Mouse (Mus musculus): Measurements from ENCODE around the gene Cdc42se2. TPM values are rescaled to one million over a fixed set of nuclear protein-coding genes. Genes with fewer than 3 reads are reported as not detected.

Gene Cdc42se2
- polyA plus RNA-seq, 1 experiment = 127 TPM

DNA sequence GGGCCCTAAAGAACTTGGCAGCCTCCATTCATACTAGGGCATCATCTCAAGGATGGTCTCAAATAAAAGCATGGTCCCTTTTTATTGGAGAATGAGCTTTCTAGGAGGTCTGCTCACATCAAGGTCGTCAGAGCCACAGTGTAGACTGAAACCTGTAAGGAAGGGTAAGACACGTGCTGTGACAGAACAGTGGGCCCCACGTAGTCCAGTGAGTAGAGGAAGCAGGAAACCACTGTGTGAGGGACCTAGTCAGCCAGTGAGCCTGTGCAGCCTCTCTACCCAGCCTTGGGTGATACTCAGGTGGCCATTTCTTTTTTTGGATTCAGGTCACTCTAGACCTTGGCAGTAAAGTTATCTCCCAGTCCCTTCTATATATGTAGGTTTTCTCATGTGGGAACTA, 87.5 kb downstream of the Cdc42se2 start:
- 16% methylated on average over 3 of the region's 3 CpGs for WGBS

DNA sequence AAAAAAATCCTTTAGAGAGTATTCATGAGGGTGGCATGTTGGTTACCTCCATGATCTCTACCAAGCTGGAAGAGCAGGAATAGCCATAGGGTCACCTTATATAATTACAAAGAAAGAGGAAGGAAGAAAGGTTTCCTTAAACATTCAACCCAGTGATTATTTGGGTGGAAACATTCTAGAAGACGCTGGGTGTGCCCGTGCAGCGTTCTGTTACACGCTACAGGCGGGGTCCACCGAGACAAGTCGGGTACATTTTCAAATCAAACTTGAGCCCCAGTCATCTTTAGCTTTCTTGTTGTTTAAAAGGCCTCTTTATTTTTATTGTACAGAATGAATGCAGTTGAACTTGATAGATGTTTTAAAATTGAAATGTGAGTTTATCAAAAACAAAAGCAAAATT, 88.8 kb downstream of the Cdc42se2 start:
- no peak for DNase-seq
- Histone ChIP-seq H3K27ac (ENCODE audit: control insufficient read depth, insufficient read depth, low read length) (no peak overlapping the region), H3K36me3 (ENCODE audit: control insufficient read depth, insufficient read depth, low read length) (peaks cover 41% of the 10 kb centered on the region), H3K4me1 (replicated peaks; ENCODE audit: control insufficient read depth, insufficient read depth, low read length) (no peaks in the 10 kb centered on the region), H3K27me3 (ENCODE audit: control insufficient read depth, insufficient read depth, low read length) (no peaks in the 10 kb centered on the region), H3K4me3 (ENCODE audit: control insufficient read depth, insufficient read depth, low read length) (no peak overlapping the region)
- 78% methylated on average over 7 of the region's 7 CpGs for WGBS
- TF ChIP-seq POLR2A (IDR thresholded peaks at IDR 0.05; ENCODE audit: control insufficient read depth, extremely low read depth, insufficient read depth, low read length, poor library complexity) (no peak), CTCF (IDR thresholded peaks at IDR 0.05; ENCODE audit: borderline replicate concordance, control insufficient read depth, extremely low read depth, insufficient read depth, low read length, poor library complexity) (no peak)

More for the DNA sequence above, 87.5 kb downstream of the Cdc42se2 start:
- no peak for DNase-seq
- no peaks in the 10 kb centered on the region for H3K4me1 ChIP-seq (replicated peaks; ENCODE audit: control insufficient read depth, insufficient read depth, low read length)
- no peaks in the 10 kb centered on the region for H3K27me3 ChIP-seq (ENCODE audit: control insufficient read depth, insufficient read depth, low read length)
- peaks cover 30% of the 10 kb centered on the region for H3K36me3 ChIP-seq (ENCODE audit: control insufficient read depth, insufficient read depth, low read length)
- H3K27ac ChIP-seq (ENCODE audit: control insufficient read depth, insufficient read depth, low read length) = no peak overlapping the region
- TF ChIP-seq POLR2A (IDR thresholded peaks at IDR 0.05; ENCODE audit: control insufficient read depth, extremely low read depth, insufficient read depth, low read length, poor library complexity) (no peak), CTCF (IDR thresholded peaks at IDR 0.05; ENCODE audit: borderline replicate concordance, control insufficient read depth, extremely low read depth, insufficient read depth, low read length, poor library complexity) (no peak)
- no peak overlapping the region for H3K4me3 ChIP-seq (ENCODE audit: control insufficient read depth, insufficient read depth, low read length)

DNA sequence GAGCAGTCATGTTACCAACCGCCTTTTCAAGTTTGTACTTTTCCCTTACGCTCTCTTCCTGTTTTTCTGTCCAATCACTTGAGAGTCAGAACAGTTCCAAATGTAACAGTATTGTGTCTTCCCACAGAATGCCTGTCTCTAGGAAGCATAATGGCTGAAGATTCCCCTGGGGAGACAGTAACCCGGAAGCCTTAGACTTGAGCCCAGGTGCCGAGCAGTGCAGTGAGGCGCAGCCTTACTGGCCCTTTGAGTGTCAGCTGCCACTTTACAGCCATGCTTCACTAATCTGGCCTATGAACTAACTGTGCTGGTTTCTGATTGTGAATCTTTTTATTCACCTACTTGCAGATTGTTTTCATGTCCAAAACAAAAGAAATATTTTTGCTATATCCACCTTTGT, 89.9 kb downstream of the Cdc42se2 start:
- Histone ChIP-seq H3K4me1 (replicated peaks; ENCODE audit: control insufficient read depth, insufficient read depth, low read length) (no peaks in the 10 kb centered on the region), H3K27me3 (ENCODE audit: control insufficient read depth, insufficient read depth, low read length) (no peaks in the 10 kb centered on the region), H3K4me3 (ENCODE audit: control insufficient read depth, insufficient read depth, low read length) (no peak overlapping the region), H3K36me3 (ENCODE audit: control insufficient read depth, insufficient read depth, low read length) (peaks cover 47% of the 10 kb centered on the region), H3K27ac (ENCODE audit: control insufficient read depth, insufficient read depth, low read length) (no peak overlapping the region)
- no peak for DNase-seq
- 92% methylated on average over 5 of the region's 5 CpGs for WGBS
- TF ChIP-seq POLR2A (IDR thresholded peaks at IDR 0.05; ENCODE audit: control insufficient read depth, extremely low read depth, insufficient read depth, low read length, poor library complexity) = no peak
- no peak for TF ChIP-seq CTCF (IDR thresholded peaks at IDR 0.05; ENCODE audit: borderline replicate concordance, control insufficient read depth, extremely low read depth, insufficient read depth, low read length, poor library complexity)

DNA sequence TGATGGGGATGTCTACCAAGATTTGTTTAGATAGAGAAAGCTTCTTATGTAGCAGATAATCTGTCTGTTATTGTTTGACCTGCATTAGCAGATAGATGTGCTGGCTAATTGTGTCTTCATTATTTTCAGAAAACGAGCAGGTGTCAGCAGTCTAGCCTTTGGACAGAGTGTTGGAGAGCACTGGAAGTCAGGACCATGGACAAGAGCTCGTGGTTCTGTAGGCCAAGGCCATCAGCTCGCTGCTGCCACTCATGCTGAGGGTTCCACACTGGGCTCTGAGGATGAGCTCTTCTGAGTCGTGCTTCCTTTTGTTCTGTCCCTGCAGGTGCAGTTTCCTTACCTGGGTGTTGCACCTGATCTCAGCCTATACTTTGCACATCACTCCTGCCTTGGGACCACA, 91.5 kb downstream of the Cdc42se2 start:
- WGBS = 75% methylated on average over 4 of the region's 4 CpGs

DNA sequence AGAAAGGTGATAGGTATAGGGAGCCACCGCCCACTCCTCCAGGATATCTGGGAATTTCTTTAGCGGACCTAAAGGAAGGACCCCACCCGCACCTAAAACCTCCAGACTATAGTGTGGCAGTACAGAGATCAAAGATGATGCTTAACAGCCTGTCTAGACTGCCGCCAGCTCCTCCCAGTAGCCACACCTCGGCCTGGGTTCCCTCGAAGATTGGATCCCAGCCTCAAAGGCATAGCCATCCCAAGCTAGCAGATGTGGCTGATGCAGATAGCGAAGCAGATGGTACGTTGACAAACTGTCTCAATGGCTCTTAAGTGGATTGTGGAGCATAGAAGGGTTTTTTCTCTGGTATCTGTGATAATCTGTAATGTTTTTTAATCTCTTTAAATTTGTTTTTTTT, 93.2 kb downstream of the Cdc42se2 start:
- H3K27me3 ChIP-seq (ENCODE audit: control insufficient read depth, insufficient read depth, low read length) = no peaks in the 10 kb centered on the region
- WGBS = 96% methylated on average over 8 of the region's 8 CpGs
- no peak overlapping the region for H3K4me3 ChIP-seq (ENCODE audit: control insufficient read depth, insufficient read depth, low read length)
- no peak for TF ChIP-seq POLR2A (IDR thresholded peaks at IDR 0.05; ENCODE audit: control insufficient read depth, extremely low read depth, insufficient read depth, low read length, poor library complexity)
- no peak for TF ChIP-seq CTCF (IDR thresholded peaks at IDR 0.05; ENCODE audit: borderline replicate concordance, control insufficient read depth, extremely low read depth, insufficient read depth, low read length, poor library complexity)
- H3K27ac ChIP-seq (ENCODE audit: control insufficient read depth, insufficient read depth, low read length) = no peak overlapping the region
- H3K36me3 ChIP-seq (ENCODE audit: control insufficient read depth, insufficient read depth, low read length) = peaks cover 74% of the 10 kb centered on the region
- no peak for DNase-seq
- no peaks in the 10 kb centered on the region for H3K4me1 ChIP-seq (replicated peaks; ENCODE audit: control insufficient read depth, insufficient read depth, low read length)

More for the DNA sequence above, 91.5 kb downstream of the Cdc42se2 start:
- TF ChIP-seq POLR2A (IDR thresholded peaks at IDR 0.05; ENCODE audit: control insufficient read depth, extremely low read depth, insufficient read depth, low read length, poor library complexity) (no peak), CTCF (IDR thresholded peaks at IDR 0.05; ENCODE audit: borderline replicate concordance, control insufficient read depth, extremely low read depth, insufficient read depth, low read length, poor library complexity) (no peak)
- H3K27me3 ChIP-seq (ENCODE audit: control insufficient read depth, insufficient read depth, low read length) = no peaks in the 10 kb centered on the region
- no peak overlapping the region for H3K4me3 ChIP-seq (ENCODE audit: control insufficient read depth, insufficient read depth, low read length)
- H3K4me1 ChIP-seq (replicated peaks; ENCODE audit: control insufficient read depth, insufficient read depth, low read length) = no peaks in the 10 kb centered on the region
- DNase-seq = no peak
- no peak overlapping the region for H3K27ac ChIP-seq (ENCODE audit: control insufficient read depth, insufficient read depth, low read length)
- H3K36me3 ChIP-seq (ENCODE audit: control insufficient read depth, insufficient read depth, low read length) = peaks cover 61% of the 10 kb centered on the region

DNA sequence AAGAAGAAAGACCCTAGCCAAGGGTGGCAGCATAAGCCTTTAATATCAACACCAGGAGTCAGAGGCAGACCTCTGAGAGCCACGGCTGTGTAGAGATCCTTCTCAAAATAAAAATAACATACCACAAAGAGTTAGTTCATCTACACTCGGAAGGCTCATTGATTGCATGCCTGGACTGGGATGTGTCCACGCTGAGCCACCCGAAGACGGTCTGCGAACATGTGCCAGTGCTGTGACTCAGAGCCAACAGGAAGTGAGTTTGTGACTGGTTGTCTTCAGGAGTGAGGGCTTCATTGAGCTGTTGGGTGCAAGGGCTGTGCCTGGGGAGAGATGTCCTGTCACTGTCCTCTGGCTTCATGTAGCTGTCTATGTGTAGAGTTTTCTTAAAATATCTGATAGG, 93.8 kb downstream of the Cdc42se2 start:
- no peaks in the 10 kb centered on the region for H3K27me3 ChIP-seq (ENCODE audit: control insufficient read depth, insufficient read depth, low read length)
- H3K27ac ChIP-seq (ENCODE audit: control insufficient read depth, insufficient read depth, low read length) = no peak overlapping the region
- peaks cover 78% of the 10 kb centered on the region for H3K36me3 ChIP-seq (ENCODE audit: control insufficient read depth, insufficient read depth, low read length)
- no peak for DNase-seq
- 95% methylated on average over 6 of the region's 6 CpGs for WGBS
- TF ChIP-seq POLR2A (IDR thresholded peaks at IDR 0.05; ENCODE audit: control insufficient read depth, extremely low read depth, insufficient read depth, low read length, poor library complexity) (no peak), CTCF (IDR thresholded peaks at IDR 0.05; ENCODE audit: borderline replicate concordance, control insufficient read depth, extremely low read depth, insufficient read depth, low read length, poor library complexity) (no peak)
- no peak overlapping the region for H3K4me3 ChIP-seq (ENCODE audit: control insufficient read depth, insufficient read depth, low read length)
- H3K4me1 ChIP-seq (replicated peaks; ENCODE audit: control insufficient read depth, insufficient read depth, low read length) = no peaks in the 10 kb centered on the region

DNA sequence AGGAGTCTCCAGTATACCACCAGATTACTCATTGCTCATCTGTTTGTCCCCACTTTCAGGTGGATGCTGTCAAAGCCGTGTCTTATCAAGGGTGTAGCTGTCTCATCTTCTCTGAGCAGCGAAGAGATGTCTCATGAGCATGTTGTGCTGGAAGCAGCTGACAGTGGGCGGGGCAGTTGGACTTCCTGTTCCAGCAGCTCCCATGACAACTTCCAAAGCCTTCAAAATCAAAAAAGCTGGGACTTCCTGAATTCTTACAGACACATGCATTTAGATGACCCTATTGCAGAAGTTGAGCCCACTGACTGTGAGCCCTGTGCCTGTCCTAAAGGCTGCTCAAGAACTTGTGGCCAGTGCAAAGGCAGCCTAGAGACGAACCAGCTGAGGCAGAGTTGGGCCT, 96.3 kb downstream of the Cdc42se2 start:
- Histone ChIP-seq H3K36me3 (ENCODE audit: control insufficient read depth, insufficient read depth, low read length) (peaks cover 70% of the 10 kb centered on the region), H3K27me3 (ENCODE audit: control insufficient read depth, insufficient read depth, low read length) (no peaks in the 10 kb centered on the region), H3K4me1 (replicated peaks; ENCODE audit: control insufficient read depth, insufficient read depth, low read length) (no peaks in the 10 kb centered on the region), H3K4me3 (ENCODE audit: control insufficient read depth, insufficient read depth, low read length) (no peak overlapping the region), H3K27ac (ENCODE audit: control insufficient read depth, insufficient read depth, low read length) (no peak overlapping the region)
- TF ChIP-seq POLR2A (IDR thresholded peaks at IDR 0.05; ENCODE audit: control insufficient read depth, extremely low read depth, insufficient read depth, low read length, poor library complexity) (no peak), CTCF (IDR thresholded peaks at IDR 0.05; ENCODE audit: borderline replicate concordance, control insufficient read depth, extremely low read depth, insufficient read depth, low read length, poor library complexity) (no peak)
- 86% methylated on average over 4 of the region's 4 CpGs for WGBS
- DNase-seq = no peak

Measured in thymus, adult 2 months (tissue).